Mouse (Mus musculus) MEL (cell line): ENCODE measurements around the gene Tbc1d30. TPM values are rescaled to one million over a fixed set of nuclear protein-coding genes. Genes with fewer than 3 reads are reported as not detected.
A peak's percentile ranks its signal among the peaks of the same experiment; 100 is the strongest.

Experiments
- DNase-seq: peaks from one replicate; pipeline ENCODE4 v3.0.0; 2011; ENCODE audit warnings: low read depth, low spot score
- H3K27ac ChIP-seq: 2 replicates; pipeline ENCODE4 v1.5.1; 2012; ENCODE audit warnings: low read depth, mild to moderate bottlenecking, control low read depth, low read length, moderate library complexity; ENCODE audit not compliant: control insufficient read depth
- H3K27me3 ChIP-seq, 2 experiments: fragments of 150-350 bp in 1 of 2; sonication (generic) in 1 of 2; 2 replicates each; pipeline ENCODE4 v1.6.1; 2012; ENCODE audit warnings: low read length in 2 of 2, mild to moderate bottlenecking in 2 of 2, improper control_type of control experiment in 1 of 2, moderate library complexity in 1 of 2; ENCODE audit not compliant: insufficient read depth in 2 of 2, control insufficient read depth in 1 of 2
- H3K36me3 ChIP-seq, 2 experiments: 2 replicates each; pipeline ENCODE4 v1.6.1; 2012 to 2014; ENCODE audit warnings: low read length in 2 of 2, improper control_type of control experiment in 1 of 2, inconsistent platforms in 1 of 2, mild to moderate bottlenecking in 1 of 2; ENCODE audit not compliant: insufficient read depth in 2 of 2, control insufficient read depth in 1 of 2
- H3K4me1 ChIP-seq, 2 experiments: fragments of 150-350 bp in 1 of 2; sonication (generic) in 1 of 2; 2 replicates each; pipeline ENCODE4 v1.6.1; 2012; ENCODE audit warnings: low read length in 2 of 2, improper control_type of control experiment in 1 of 2, mild to moderate bottlenecking in 1 of 2; ENCODE audit not compliant: insufficient read depth in 2 of 2, control insufficient read depth in 1 of 2
- H3K4me3 ChIP-seq, 2 experiments: fragments of 150-350 bp in 1 of 2; sonication (generic) in 1 of 2; 2 replicates each; pipeline ENCODE4 v1.5.1; 2012; ENCODE audit warnings: low read depth in 2 of 2, low read length in 2 of 2, mild to moderate bottlenecking in 2 of 2, moderate library complexity in 2 of 2, control low read depth in 1 of 2, improper control_type of control experiment in 1 of 2; ENCODE audit not compliant: control insufficient read depth in 1 of 2, insufficient read depth in 1 of 2
- H3K79me2 ChIP-seq: 2 replicates; pipeline ENCODE4 v1.6.1; 2012; ENCODE audit warnings: mild to moderate bottlenecking, low read length, moderate library complexity; ENCODE audit not compliant: control insufficient read depth, poor library complexity, insufficient read depth
- H3K9ac ChIP-seq: 2 replicates; pipeline ENCODE4 v1.6.1; 2012; ENCODE audit warnings: low read depth, mild to moderate bottlenecking, control low read depth, low read length, moderate library complexity; ENCODE audit not compliant: control insufficient read depth, poor library complexity, severe bottlenecking
- H3K9me3 ChIP-seq: fragments of 150-350 bp; sonication (generic); replicated peaks from 2 replicates; pipeline ENCODE4 v1.6.1; 2012; ENCODE audit warnings: mild to moderate bottlenecking, low read length, improper control_type of control experiment, moderate library complexity; ENCODE audit not compliant: insufficient read depth
- BHLHE40 ChIP-seq: IDR thresholded peaks from 2 replicates; pipeline ENCODE4 v1.6.1; 2012; ENCODE audit warnings: low read depth, mild to moderate bottlenecking, inconsistent platforms, low read length, improper control_type of control experiment, borderline replicate concordance
- CHD2 ChIP-seq: IDR thresholded peaks from 2 replicates; pipeline ENCODE4 v1.6.1; 2011; ENCODE audit warnings: low read length, improper control_type of control experiment
- ELF1 ChIP-seq: IDR thresholded peaks from 2 replicates; pipeline ENCODE4 v1.6.1; 2014; ENCODE audit warnings: low read depth, mild to moderate bottlenecking, inconsistent platforms, low read length, improper control_type of control experiment, moderate library complexity
- EP300 ChIP-seq, 2 experiments: IDR thresholded peaks; 2 replicates each; pipeline ENCODE4 v1.6.1; 2011; ENCODE audit warnings: improper control_type of control experiment in 2 of 2, low read length in 2 of 2, low read depth in 1 of 2, mild to moderate bottlenecking in 1 of 2
- ETS1 ChIP-seq: IDR thresholded peaks from 2 replicates; pipeline ENCODE4 v1.6.1; 2012; ENCODE audit warnings: low read depth, mild to moderate bottlenecking, inconsistent platforms, low read length, improper control_type of control experiment, moderate library complexity
- GABPA ChIP-seq: IDR thresholded peaks from 2 replicates; pipeline ENCODE4 v1.6.1; 2012; ENCODE audit warnings: low read depth, mild to moderate bottlenecking, inconsistent platforms, low read length, improper control_type of control experiment, moderate library complexity
- KAT2A ChIP-seq: conservative IDR thresholded peaks from 2 replicates; pipeline ENCODE4 v1.6.1; 2012; ENCODE audit warnings: low read depth, low read length, improper control_type of control experiment, inconsistent platforms
- MAFK ChIP-seq: IDR thresholded peaks from 2 replicates; pipeline ENCODE4 v1.6.1; 2011; ENCODE audit warnings: low read depth, mild to moderate bottlenecking, low read length, improper control_type of control experiment, borderline replicate concordance
- MAX ChIP-seq: IDR thresholded peaks from 2 replicates; pipeline ENCODE4 v1.6.1; 2011; ENCODE audit warnings: low read length, improper control_type of control experiment
- MAZ ChIP-seq: IDR thresholded peaks from 2 replicates; pipeline ENCODE4 v1.6.1; 2012; ENCODE audit warnings: low read depth, mild to moderate bottlenecking, inconsistent platforms, low read length, improper control_type of control experiment
- MEF2A ChIP-seq: IDR thresholded peaks from 2 replicates; pipeline ENCODE4 v1.6.1; 2014; ENCODE audit warnings: low read depth, mild to moderate bottlenecking, inconsistent platforms, low read length, improper control_type of control experiment; ENCODE audit not compliant: poor library complexity, insufficient replicate concordance, severe bottlenecking; ENCODE audit errors: extremely low read depth
- MXI1 ChIP-seq: IDR thresholded peaks from 2 replicates; pipeline ENCODE4 v1.6.1; 2011; ENCODE audit warnings: mild to moderate bottlenecking, low read depth, low read length, improper control_type of control experiment
- NELFE ChIP-seq: IDR thresholded peaks from 2 replicates; pipeline ENCODE4 v1.6.1; 2011; ENCODE audit warnings: low read depth, low read length, improper control_type of control experiment
- NRF1 ChIP-seq: IDR thresholded peaks from 2 replicates; pipeline ENCODE4 v1.6.1; 2014; ENCODE audit warnings: low read depth, mild to moderate bottlenecking, inconsistent platforms, low read length, improper control_type of control experiment, moderate library complexity; ENCODE audit not compliant: poor library complexity, insufficient read depth, severe bottlenecking
- POLR2A ChIP-seq, 2 experiments: IDR thresholded peaks; 2 replicates each; pipeline ENCODE4 v1.6.1; 2011 to 2012; ENCODE audit warnings: low read length in 2 of 2, mild to moderate bottlenecking in 2 of 2, control low read depth in 1 of 2, improper control_type of control experiment in 1 of 2, low read depth in 1 of 2, moderate library complexity in 1 of 2; ENCODE audit not compliant: control insufficient read depth in 1 of 2, insufficient read depth in 1 of 2, poor library complexity in 1 of 2
- POLR2AphosphoS2 ChIP-seq: IDR thresholded peaks from 2 replicates; pipeline ENCODE4 v1.6.1; 2011; ENCODE audit warnings: low read length, improper control_type of control experiment
- RAD21 ChIP-seq: IDR thresholded peaks from 2 replicates; pipeline ENCODE4 v1.6.1; 2011; ENCODE audit warnings: mild to moderate bottlenecking, low read depth, low read length, improper control_type of control experiment
- RCOR1 ChIP-seq: IDR thresholded peaks from 2 replicates; pipeline ENCODE4 v1.6.1; 2012; ENCODE audit warnings: low read depth, mild to moderate bottlenecking, inconsistent platforms, low read length, improper control_type of control experiment
- SIN3A ChIP-seq: IDR thresholded peaks from 2 replicates; pipeline ENCODE4 v1.6.1; 2012; ENCODE audit warnings: low read length, improper control_type of control experiment, inconsistent platforms
- SMC3 ChIP-seq: IDR thresholded peaks from 2 replicates; pipeline ENCODE4 v1.6.1; 2011; ENCODE audit warnings: low read depth, low read length, improper control_type of control experiment
- TAL1 ChIP-seq: IDR thresholded peaks from 2 replicates; pipeline ENCODE4 v1.6.1; 2012; ENCODE audit warnings: mild to moderate bottlenecking, inconsistent platforms, low read length, moderate library complexity, mixed read lengths
- TBP ChIP-seq: IDR thresholded peaks from 2 replicates; pipeline ENCODE4 v1.8.0; 2011; ENCODE audit warnings: low read depth, low read length, improper control_type of control experiment
- TCF12 ChIP-seq: IDR thresholded peaks from 2 replicates; pipeline ENCODE4 v1.6.1; 2014; ENCODE audit warnings: low read depth, mild to moderate bottlenecking, inconsistent platforms, low read length, improper control_type of control experiment, moderate library complexity
- UBTF ChIP-seq: IDR thresholded peaks from 2 replicates; pipeline ENCODE4 v1.6.1; 2012; ENCODE audit warnings: low read depth, mild to moderate bottlenecking, inconsistent platforms, low read length, improper control_type of control experiment, moderate library complexity, borderline replicate concordance; ENCODE audit not compliant: insufficient read depth
- ZC3H11A ChIP-seq: IDR thresholded peaks from 2 replicates; pipeline ENCODE4 v1.6.1; 2012; ENCODE audit warnings: low read depth, mild to moderate bottlenecking, inconsistent platforms, low read length, improper control_type of control experiment
- ZKSCAN1 ChIP-seq: IDR thresholded peaks from 2 replicates; pipeline ENCODE4 v1.6.1; 2012; ENCODE audit warnings: low read depth, mild to moderate bottlenecking, inconsistent platforms, low read length, improper control_type of control experiment, moderate library complexity
- ZMIZ1 ChIP-seq: IDR thresholded peaks from 2 replicates; pipeline ENCODE4 v1.6.1; 2012; ENCODE audit warnings: low read depth, mild to moderate bottlenecking, inconsistent platforms, low read length, improper control_type of control experiment, moderate library complexity
- ZNF384 ChIP-seq: IDR thresholded peaks from 2 replicates; pipeline ENCODE4 v1.6.1; 2012; ENCODE audit warnings: low read depth, mild to moderate bottlenecking, inconsistent platforms, low read length, improper control_type of control experiment
- polyA plus RNA-seq, 2 experiments: library from polyadenylated mRNA; stranded (reverse) in 1 of 2; unstranded in 1 of 2; fragments of >175 nt in 1 of 2; fragments of >200 nt in 1 of 2; gene quantifications; 2 replicates each; pipeline versions ENCODE4 v1.2.1 to v1.2.4; 2012; ENCODE audit warnings: low replicate concordance in 2 of 2, low read depth in 1 of 2; ENCODE audit not compliant: insufficient read length in 2 of 2, insufficient read depth in 1 of 2, missing spikeins in 1 of 2
- total RNA-seq: library from RNA; depleted of rRNA; stranded (reverse); fragments of 300-350 nt; gene quantifications from 2 replicates; pipeline ENCODE4 v1.2.3, GENCODE M21; 2012; rRNA removed

Tbc1d30 gene
- 0.29 and 0.35 TPM in 2 replicates for total RNA-seq
- polyA plus RNA-seq, result 1 to 10 TPM in 1 of 2 experiments, not detected in 1; 2.1 TPM

DNA sequence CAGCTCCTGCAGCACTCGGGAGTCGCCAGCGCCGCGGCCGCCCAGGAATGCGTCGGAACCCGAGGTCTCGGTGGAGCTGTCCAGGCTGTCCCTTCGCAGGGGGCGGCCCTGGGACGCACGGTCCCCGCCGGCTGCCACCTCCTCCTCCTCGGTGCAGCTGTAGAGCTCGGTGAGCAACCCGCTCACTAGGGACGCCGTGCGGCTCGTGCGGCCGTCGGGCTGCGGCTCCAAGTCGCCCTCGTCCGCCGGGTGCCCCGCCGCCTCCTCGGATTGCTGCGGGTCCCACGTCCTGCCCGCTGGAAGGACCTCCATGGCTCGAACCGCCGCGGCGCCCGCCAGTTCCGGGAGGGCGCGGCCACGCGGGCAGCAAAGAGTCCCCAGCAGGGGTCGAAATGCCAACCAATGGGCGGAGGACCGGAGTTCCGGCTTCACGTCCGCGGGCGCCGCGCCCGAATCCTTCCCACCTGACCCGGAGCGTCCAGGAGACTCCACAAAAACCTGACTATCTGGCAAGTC is at the start of gene Tbc1d30:
Tbc1d30 (minus strand) TSS at position 213 of the 516 bp plus-strand sequence.
- no peaks in the 10 kb centered on the region for H3K4me1 ChIP-seq
- H3K27ac ChIP-seq, result no peak within 1 kb of the TSS
- peak within 1 kb of the TSS; percentile 43 to 57 for H3K4me3 ChIP-seq
- peaks cover 0 to 4% of the 10 kb centered on the region in 2 experiments; a peak in 1 of 4 replicates for H3K27me3 ChIP-seq
- no peaks in the 10 kb centered on the region for H3K79me2 ChIP-seq
- no peak for DNase-seq
- H3K9ac ChIP-seq, result peak within 1 kb of the TSS; percentile 52
- TF ChIP-seq MAZ, result no peak
- no peak for TF ChIP-seq GABPA
- TF ChIP-seq ZKSCAN1, result no peak
- no peak for TF ChIP-seq ZNF384
- TF ChIP-seq UBTF, result no peak
- TF ChIP-seq TBP, result no peak
- no peak for TF ChIP-seq RAD21
- TF ChIP-seq BHLHE40, result no peak
- TF ChIP-seq ZMIZ1, result no peak
- TF ChIP-seq NRF1, result no peak
- no peak for TF ChIP-seq NELFE
- TF ChIP-seq KAT2A, result no peak
- TF ChIP-seq TCF12, result no peak
- TF ChIP-seq ZC3H11A, result no peak
- TF ChIP-seq MXI1, result no peak
- TF ChIP-seq POLR2A (IDR thresholded peaks at IDR 0.05; ENCODE audit: control insufficient read depth in 1 of 2, insufficient read depth in 1 of 2, low read depth in 1 of 2, low read length in 2 of 2, poor library complexity in 1 of 2), result no peak
- TF ChIP-seq MEF2A, result no peak
- no peak for TF ChIP-seq CHD2
- no peaks in the 10 kb centered on the region for H3K36me3 ChIP-seq
- H3K9me3 ChIP-seq, result no peaks in the 10 kb centered on the region

GRCm38 (mm10) chr10:121398599-121398998 is 47.5 kb upstream of the Tbc1d30 start:
- TF ChIP-seq POLR2AphosphoS2 (no peak), MAX (no peak), MAFK (no peak), MXI1 (no peak), TAL1 (no peak), ZMIZ1 (no peak), SMC3 (no peak), ZKSCAN1 (no peak), UBTF (no peak), ZC3H11A (no peak), ZNF384 (no peak), SIN3A (no peak), EP300 (IDR thresholded peaks at IDR 0.05; ENCODE audit: low read depth in 1 of 2, low read length in 2 of 2) (no peak), RAD21 (no peak), KAT2A (no peak), RCOR1 (no peak), CHD2 (no peak), TBP (no peak), ETS1 (no peak), ELF1 (no peak)
- no peak for DNase-seq
- Histone ChIP-seq H3K9me3 (no peaks in the 10 kb centered on the region), H3K4me1 (no peaks in the 10 kb centered on the region), H3K36me3 (no peaks in the 10 kb centered on the region), H3K27ac (no peak overlapping the region), H3K9ac (no peak overlapping the region), H3K79me2 (no peaks in the 10 kb centered on the region), H3K27me3 (no peaks in the 10 kb centered on the region), H3K4me3 (no peak overlapping the region)
